Mouse (Mus musculus): ENCODE results near the gene Oas1e. TPM values are rescaled to one million over a fixed set of nuclear protein-coding genes. Genes with fewer than 3 reads are reported as not detected.
A peak's percentile ranks its signal among the peaks of the same experiment; 100 is the strongest.

Oas1e gene
- polyA plus RNA-seq, 1 experiment, result 0.06 TPM

- no peak for DNase-seq (ENCODE audit: low read depth, low spot score)
- 38% methylated on average over 2 of the region's 2 CpGs for WGBS
Measured at GRCm38 (mm10) chr5:120778941-120779340, 16.4 kb downstream of the Oas1e start.

GRCm38 (mm10) chr5:120777478-120777877 lies 17.9 kb downstream of the Oas1e start, which contains the start of gene Oas3:
TSS of gene Oas3 (minus strand) at chr5:120777661.
- peak; percentile 1 for DNase-seq (ENCODE audit: low read depth, low spot score)
- 39% methylated on average over 9 of the region's 9 CpGs for WGBS

- 70% methylated on average over 5 of the region's 5 CpGs for WGBS
- DNase-seq (ENCODE audit: low read depth, low spot score), result no peak
Measured at GRCm38 (mm10) chr5:120776801-120777200, 18.5 kb downstream of the Oas1e start.

- no peak for DNase-seq (ENCODE audit: low read depth, low spot score)
Measured at GRCm38 (mm10) chr5:120775287-120775985, 19.9 kb downstream of the Oas1e start.

GRCm38 (mm10) chr5:120769396-120769795 lies 25.9 kb downstream of the Oas1e start:
- no peak for DNase-seq (ENCODE audit: low read depth, low spot score)
- WGBS, result 52% methylated on average over 3 of the region's 3 CpGs

More at GRCm38 (mm10) chr5:120775287-120775985, 19.9 kb downstream of the Oas1e start:
- 65% methylated on average over 14 of the region's 14 CpGs for WGBS

- WGBS, result 70% methylated on average over 8 of the region's 8 CpGs
- DNase-seq (ENCODE audit: low read depth, low spot score), result no peak
Measured at GRCm38 (mm10) chr5:120765010-120765409, 30.3 kb downstream of the Oas1e start.

GRCm38 (mm10) chr5:120761901-120762300 lies 33.4 kb downstream of the Oas1e start:
- WGBS, result 38% methylated on average over 6 of the region's 6 CpGs
- DNase-seq (ENCODE audit: low read depth, low spot score), result no peak

- WGBS, result 83% methylated on average over 4 of the region's 4 CpGs
- no peak for DNase-seq (ENCODE audit: low read depth, low spot score)
Measured at GRCm38 (mm10) chr5:120754215-120754614, 41.1 kb downstream of the Oas1e start.

- WGBS, result 80% methylated on average over 3 of the region's 3 CpGs
- DNase-seq (ENCODE audit: low read depth, low spot score), result no peak
Measured at GRCm38 (mm10) chr5:120752786-120753185, 42.5 kb downstream of the Oas1e start.

- 58% methylated on average over 3 of the region's 3 CpGs for WGBS
- DNase-seq (ENCODE audit: low read depth, low spot score), result no peak
Measured at GRCm38 (mm10) chr5:120751206-120751605, 44.1 kb downstream of the Oas1e start.

- no peak for DNase-seq (ENCODE audit: low read depth, low spot score)
- 24% methylated on average over 5 of the region's 5 CpGs for WGBS
Measured at GRCm38 (mm10) chr5:120749688-120750087, 45.6 kb downstream of the Oas1e start, which contains the start of gene Oas2. TSS of gene Oas2 (minus strand) at chr5:120749853.

- peak; percentile 14 for DNase-seq (ENCODE audit: low read depth, low spot score)
- WGBS, result 4% methylated on average over 5 of the region's 5 CpGs
Measured at GRCm38 (mm10) chr5:120746451-120746850, 48.9 kb downstream of the Oas1e start.

- DNase-seq (ENCODE audit: low read depth, low spot score), result no peak
- WGBS, result 37% methylated on average over 4 of the region's 4 CpGs
Measured at GRCm38 (mm10) chr5:120742125-120742524, 53.2 kb downstream of the Oas1e start.

Other genes with a start within 250 kb of the Oas1e start
- 41.7 and 63.5 TPM in 2 replicates for gene Tpcn1, start 206.9 kb downstream of the Oas1e start, polyA plus RNA-seq (2012; rRNA removed)
- 0.40 and 0.41 TPM in 2 replicates for gene Iqcd, start 206.5 kb downstream of the Oas1e start, polyA plus RNA-seq (2012; rRNA removed)
- gene Rita1, start 182.9 kb downstream of the Oas1e start, polyA plus RNA-seq (2012; rRNA removed), result 12.4 and 13.2 TPM in 2 replicates
- 35.2 and 40.2 TPM in 2 replicates for gene Ddx54, start 182.8 kb downstream of the Oas1e start, polyA plus RNA-seq (2012; rRNA removed)
- not detected in 2 replicates for gene Cfap73, start 161.3 kb downstream of the Oas1e start, polyA plus RNA-seq (2012; rRNA removed)
- gene Rasal1, start 146.7 kb downstream of the Oas1e start, polyA plus RNA-seq (2012; rRNA removed), result 0.79 and 1.2 TPM in 2 replicates
- 19.7 and 20.8 TPM in 2 replicates for gene Dtx1, start 83.6 kb downstream of the Oas1e start, polyA plus RNA-seq (2012; rRNA removed)
- 3.9 and 6.4 TPM in 2 replicates for gene Oas2, start 45.7 kb downstream of the Oas1e start, polyA plus RNA-seq (2012; rRNA removed)
- 10.9 and 36.1 TPM in 2 replicates for gene Oas3, start 17.9 kb downstream of the Oas1e start, polyA plus RNA-seq (2012; rRNA removed)
- 1.5 and 1.7 TPM in 2 replicates for gene Oas1c, start 17.0 kb upstream of the Oas1e start, polyA plus RNA-seq (2012; rRNA removed)
- gene Oas1f, start 51.8 kb upstream of the Oas1e start, polyA plus RNA-seq (2012; rRNA removed), result 0.62 and 1.3 TPM in 2 replicates
- not detected in 2 replicates for gene Oas1h, start 65.9 kb upstream of the Oas1e start, polyA plus RNA-seq (2012; rRNA removed)
- gene Oas1g, start 92.1 kb upstream of the Oas1e start, polyA plus RNA-seq (2012; rRNA removed), result 19.2 and 41.4 TPM in 2 replicates
- 33.1 and 61.0 TPM in 2 replicates for gene Oas1a, start 112.0 kb upstream of the Oas1e start, polyA plus RNA-seq (2012; rRNA removed)
- gene Oas1d, start 119.0 kb upstream of the Oas1e start, polyA plus RNA-seq (2012; rRNA removed), result 0.22 and 0.42 TPM in 2 replicates
- 0.31 and 0.33 TPM in 2 replicates for gene Rph3a, start 214.6 kb upstream of the Oas1e start, polyA plus RNA-seq (2012; rRNA removed)